Mouse (Mus musculus) frontal cortex, adult (tissue): ENCODE data around the gene Pgm5.

Source experiments
- ATAC-seq: cut with Nextera tagmentation; 2 replicates; pipeline ENCODE4 v1.9.2; 2017; ENCODE audit warnings: mild to moderate bottlenecking, moderate library complexity, mixed read lengths; ENCODE audit not compliant: low TSS enrichment

The Pgm5 gene

GRCm38 (mm10) chr19:24871037-24871635, 9.5 kb upstream of the Pgm5 start:
- ATAC-seq: peak; percentile 94

GRCm38 (mm10) chr19:24865436-24865835, 3.8 kb upstream of the Pgm5 start:
- no peak for ATAC-seq

GRCm38 (mm10) chr19:24861276-24861611, 411 bp downstream of the Pgm5 start:
- no peak for ATAC-seq

- ATAC-seq: no peak
Measured at GRCm38 (mm10) chr19:24851456-24852315, 10.0 kb downstream of the Pgm5 start.

- no peak for ATAC-seq
Measured at GRCm38 (mm10) chr19:24848844-24849243, 12.8 kb downstream of the Pgm5 start.

- ATAC-seq: no peak
Measured at GRCm38 (mm10) chr19:24848345-24848744, 13.3 kb downstream of the Pgm5 start.

GRCm38 (mm10) chr19:24845007-24845546, 16.6 kb downstream of the Pgm5 start:
- no peak for ATAC-seq

- no peak for ATAC-seq
Measured at GRCm38 (mm10) chr19:24842080-24842479, 19.6 kb downstream of the Pgm5 start.

GRCm38 (mm10) chr19:24824517-24824916, 37.1 kb downstream of the Pgm5 start:
- ATAC-seq: no peak

- ATAC-seq: no peak
Measured at GRCm38 (mm10) chr19:24815661-24816221, 45.9 kb downstream of the Pgm5 start.

GRCm38 (mm10) chr19:24812861-24813293, 48.8 kb downstream of the Pgm5 start:
- no peak for ATAC-seq

GRCm38 (mm10) chr19:24812106-24812810, 49.4 kb downstream of the Pgm5 start:
- no peak for ATAC-seq

GRCm38 (mm10) chr19:24811451-24811850, 50.2 kb downstream of the Pgm5 start:
- no peak for ATAC-seq

GRCm38 (mm10) chr19:24806013-24806412, 55.6 kb downstream of the Pgm5 start:
- ATAC-seq: no peak

GRCm38 (mm10) chr19:24797606-24798005, 64.0 kb downstream of the Pgm5 start:
- ATAC-seq: no peak

- no peak for ATAC-seq
Measured at GRCm38 (mm10) chr19:24794350-24794749, 67.3 kb downstream of the Pgm5 start.

GRCm38 (mm10) chr19:24793545-24794139, 68.0 kb downstream of the Pgm5 start:
- ATAC-seq: no peak

GRCm38 (mm10) chr19:24792876-24793275, 68.8 kb downstream of the Pgm5 start:
- ATAC-seq: no peak

- no peak for ATAC-seq
Measured at GRCm38 (mm10) chr19:24785898-24786297, 75.8 kb downstream of the Pgm5 start.

- no peak for ATAC-seq
Measured at GRCm38 (mm10) chr19:24785056-24785675, 76.5 kb downstream of the Pgm5 start.

- no peak for ATAC-seq
Measured at GRCm38 (mm10) chr19:24783736-24784135, 77.9 kb downstream of the Pgm5 start.
